Mouse (Mus musculus): ENCODE data around the gene Pld2. TPM values are rescaled to one million over a fixed set of nuclear protein-coding genes. Genes with fewer than 3 reads are reported as not detected.
"Not testable (repeated sequence)": the region's sequence is repeated elsewhere in the genome, so short reads cannot be mapped to it uniquely, and the experiment has no call there.

Pld2 gene
- total RNA-seq, 1 experiment from 2014 or later, result 5.1 TPM

- ATAC-seq (replicated peaks; ENCODE audit: insufficient number of reproducible peaks, low FRiP score, low TSS enrichment, poor library complexity, severe bottlenecking), result not testable (repeated sequence)
Measured at GRCm38 (mm10) chr11:70523306-70523989, 16.4 kb upstream of the Pld2 start.

- no peak for ATAC-seq (replicated peaks; ENCODE audit: insufficient number of reproducible peaks, low FRiP score, low TSS enrichment, poor library complexity, severe bottlenecking)
Measured at GRCm38 (mm10) chr11:70524782-70525181, 15.1 kb upstream of the Pld2 start.

DNA sequence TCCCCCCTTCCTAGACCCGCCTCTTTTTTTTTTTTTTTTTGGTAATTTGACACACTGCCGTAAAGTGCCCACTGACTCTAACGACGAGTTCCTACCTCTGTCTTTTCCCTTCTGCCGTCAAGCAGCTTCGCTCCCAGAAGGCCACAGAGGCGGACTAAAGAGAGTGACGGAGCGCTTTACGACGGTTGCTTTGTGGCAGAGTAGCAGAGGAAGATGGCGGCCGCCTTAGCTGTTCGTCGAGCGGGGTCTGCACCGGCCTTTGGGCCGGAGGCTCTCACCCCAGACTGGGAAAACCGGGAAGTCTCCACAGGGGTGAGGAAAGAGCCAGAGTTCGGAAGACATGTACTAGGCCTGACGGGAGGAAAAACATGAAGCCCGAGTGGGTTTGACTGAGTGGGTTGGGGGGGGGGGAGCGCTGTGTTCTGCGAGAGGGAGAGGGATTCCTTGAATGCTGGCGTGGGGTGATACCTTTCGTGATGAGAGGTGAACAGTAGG, 14.6 kb upstream of the Pld2 start, which contains the start of gene Psmb6:
TSS of gene Psmb6 (plus strand) at position 184 of the 495 bp plus-strand sequence.
- ATAC-seq (replicated peaks; ENCODE audit: insufficient number of reproducible peaks, low FRiP score, low TSS enrichment, poor library complexity, severe bottlenecking), result peak; percentile 99

GRCm38 (mm10) chr11:70525726-70526125, 14.1 kb upstream of the Pld2 start:
- ATAC-seq (replicated peaks; ENCODE audit: insufficient number of reproducible peaks, low FRiP score, low TSS enrichment, poor library complexity, severe bottlenecking), result no peak

DNA sequence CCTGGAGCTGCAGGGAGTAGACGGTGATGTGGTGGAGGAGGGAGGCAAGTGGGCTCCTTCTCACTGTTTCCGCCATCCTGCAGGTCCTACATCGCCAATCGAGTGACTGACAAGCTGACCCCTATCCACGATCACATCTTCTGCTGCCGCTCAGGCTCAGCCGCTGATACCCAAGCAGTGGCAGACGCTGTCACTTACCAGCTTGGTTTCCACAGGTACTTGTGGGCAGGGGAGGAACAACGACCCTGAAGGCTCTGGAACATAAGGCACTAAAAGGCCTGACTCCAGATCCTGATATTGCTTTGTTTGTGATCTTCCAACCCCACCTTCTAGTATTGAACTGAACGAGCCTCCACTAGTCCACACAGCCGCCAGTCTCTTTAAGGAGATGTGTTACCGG, 13.7 kb upstream of the Pld2 start:
- ATAC-seq (replicated peaks; ENCODE audit: insufficient number of reproducible peaks, low FRiP score, low TSS enrichment, poor library complexity, severe bottlenecking), result no peak

- ATAC-seq (replicated peaks; ENCODE audit: insufficient number of reproducible peaks, low FRiP score, low TSS enrichment, poor library complexity, severe bottlenecking), result no peak
Measured at GRCm38 (mm10) chr11:70528610-70529009, 11.3 kb upstream of the Pld2 start.

DNA sequence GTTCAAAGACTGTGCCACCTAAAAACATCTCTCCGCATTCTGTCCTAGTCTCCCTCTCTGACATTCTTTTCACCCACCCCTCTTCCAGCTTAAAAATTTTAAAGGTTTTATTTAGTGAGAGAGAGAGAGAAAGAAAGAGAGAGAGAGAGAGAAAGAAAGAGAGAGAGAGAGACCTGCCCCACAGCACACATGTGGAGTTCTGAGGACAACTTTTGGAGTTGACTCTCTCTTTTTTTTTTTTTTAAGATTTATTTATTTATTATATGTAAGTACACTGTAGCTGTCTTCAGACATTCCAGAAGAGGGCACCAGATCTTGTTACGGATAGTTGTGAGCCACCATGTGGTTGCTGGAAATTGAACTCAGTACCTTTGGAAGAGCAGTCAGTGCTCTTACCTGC, 8.8 kb upstream of the Pld2 start:
- ATAC-seq (replicated peaks; ENCODE audit: insufficient number of reproducible peaks, low FRiP score, low TSS enrichment, poor library complexity, severe bottlenecking), result not testable (repeated sequence)

- ATAC-seq (replicated peaks; ENCODE audit: insufficient number of reproducible peaks, low FRiP score, low TSS enrichment, poor library complexity, severe bottlenecking), result no peak
Measured at GRCm38 (mm10) chr11:70532839-70533238, 7.0 kb upstream of the Pld2 start, which contains the start of gene Gm40193. Gene Gm40193, minus strand, starts transcription at chr11:70532939.

GRCm38 (mm10) chr11:70539423-70539822, 441 bp upstream of the Pld2 start:
- no peak for ATAC-seq (replicated peaks; ENCODE audit: insufficient number of reproducible peaks, low FRiP score, low TSS enrichment, poor library complexity, severe bottlenecking)

DNA sequence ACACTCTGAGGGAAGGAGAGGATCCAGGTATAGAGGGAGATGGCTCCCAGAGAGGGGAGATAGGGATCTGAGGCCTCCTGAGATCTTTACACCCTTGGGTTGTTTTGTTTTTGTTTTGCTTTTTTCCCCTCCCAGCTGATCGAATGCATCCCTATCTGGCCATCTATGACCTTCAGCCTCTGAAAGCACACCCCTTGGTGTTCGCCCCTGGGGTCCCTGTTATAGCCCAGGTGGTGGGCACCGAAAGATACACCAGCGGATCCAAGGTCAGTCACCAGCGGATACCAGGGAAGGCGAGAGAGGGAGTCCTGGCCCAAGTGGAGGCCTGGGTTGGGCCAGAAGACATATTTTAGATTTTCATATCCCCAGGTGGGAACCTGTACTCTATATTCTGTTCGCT, 1.1 kb downstream of the Pld2 start:
- ATAC-seq (replicated peaks; ENCODE audit: insufficient number of reproducible peaks, low FRiP score, low TSS enrichment, poor library complexity, severe bottlenecking), result no peak

DNA sequence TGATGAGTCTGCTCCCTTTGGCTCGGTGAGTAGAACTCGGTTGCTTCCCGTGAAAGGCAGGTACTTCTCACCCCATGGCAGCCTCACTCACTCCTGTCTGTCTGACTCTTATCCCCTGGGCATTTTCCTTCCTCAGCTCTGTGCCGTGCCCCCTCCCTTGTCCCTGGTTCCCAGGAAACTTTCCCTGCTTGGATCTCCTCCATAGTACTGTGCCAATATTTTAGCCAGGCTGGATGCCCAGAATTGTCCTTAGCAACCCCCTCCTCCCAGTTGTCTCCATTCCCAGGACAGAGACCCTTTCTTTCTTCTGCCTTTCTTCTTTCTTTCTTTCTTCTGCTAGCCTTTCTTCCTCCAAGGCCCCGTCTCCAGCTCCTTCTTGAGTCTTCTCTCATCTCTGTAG, 1.6 kb downstream of the Pld2 start:
- ATAC-seq (replicated peaks; ENCODE audit: insufficient number of reproducible peaks, low FRiP score, low TSS enrichment, poor library complexity, severe bottlenecking), result no peak

DNA sequence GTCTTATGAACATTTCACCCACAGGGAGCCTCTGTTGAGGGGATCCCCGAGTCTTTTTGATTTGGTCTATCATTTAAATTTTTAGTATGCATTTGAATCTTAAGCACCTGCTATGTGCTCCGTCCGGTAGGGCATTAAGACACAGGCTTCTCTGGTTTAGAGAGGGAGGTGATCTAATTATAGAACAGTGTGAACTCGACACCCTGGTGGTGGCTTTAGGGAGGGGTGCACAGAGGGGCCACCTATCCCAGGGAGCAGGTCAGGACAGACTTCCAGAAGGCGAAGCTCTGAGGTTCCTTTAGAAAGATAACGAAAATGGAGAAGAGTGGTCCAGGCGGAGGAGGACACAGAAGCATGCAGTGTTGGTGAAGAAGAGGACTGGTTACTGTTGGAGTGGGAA, 4.6 kb downstream of the Pld2 start:
- ATAC-seq (replicated peaks; ENCODE audit: insufficient number of reproducible peaks, low FRiP score, low TSS enrichment, poor library complexity, severe bottlenecking), result no peak

DNA sequence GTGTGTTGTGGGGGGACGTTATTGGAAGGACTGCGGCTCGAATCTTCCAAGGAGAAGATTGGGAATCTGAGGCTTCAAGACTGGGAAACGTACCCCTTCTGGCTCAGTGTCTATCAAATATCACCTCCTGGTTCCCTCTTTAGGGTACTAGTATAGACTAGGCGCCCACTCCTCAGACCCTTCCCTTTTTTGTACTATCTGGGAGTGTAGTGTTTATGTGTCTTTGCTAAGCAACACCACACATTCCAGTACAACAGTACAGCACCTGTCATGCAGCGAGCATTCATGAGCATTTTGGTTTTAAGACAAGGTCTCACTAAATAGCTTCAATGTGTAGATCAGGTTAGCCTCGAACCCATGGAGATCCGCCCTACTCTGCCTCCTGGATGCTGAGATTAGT, 11.7 kb downstream of the Pld2 start:
- ATAC-seq (replicated peaks; ENCODE audit: insufficient number of reproducible peaks, low FRiP score, low TSS enrichment, poor library complexity, severe bottlenecking), result no peak

- ATAC-seq (replicated peaks; ENCODE audit: insufficient number of reproducible peaks, low FRiP score, low TSS enrichment, poor library complexity, severe bottlenecking), result no peak
Measured at GRCm38 (mm10) chr11:70553940-70554339, 14.1 kb downstream of the Pld2 start.

DNA sequence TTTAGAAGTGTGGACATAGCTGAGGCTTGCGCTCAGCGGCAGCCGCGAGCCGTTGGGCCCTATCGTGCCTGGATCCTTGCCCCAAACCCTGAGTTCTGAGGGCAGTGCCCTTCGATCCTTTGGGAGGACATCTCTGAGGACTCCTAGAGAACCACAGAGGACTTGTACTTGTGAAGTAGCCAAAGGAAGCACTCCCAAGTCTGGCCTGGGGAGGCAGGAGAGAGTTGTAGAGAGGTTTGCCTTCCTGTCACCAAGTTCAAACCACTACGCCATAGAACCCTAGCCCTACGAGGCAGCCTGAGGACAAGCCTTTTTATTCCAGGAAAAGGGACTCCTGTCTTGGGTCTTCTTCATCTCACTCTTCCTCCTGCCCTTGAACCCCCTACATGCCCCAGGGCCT, 17.7 kb downstream of the Pld2 start:
- no peak for ATAC-seq (replicated peaks; ENCODE audit: insufficient number of reproducible peaks, low FRiP score, low TSS enrichment, poor library complexity, severe bottlenecking)

DNA sequence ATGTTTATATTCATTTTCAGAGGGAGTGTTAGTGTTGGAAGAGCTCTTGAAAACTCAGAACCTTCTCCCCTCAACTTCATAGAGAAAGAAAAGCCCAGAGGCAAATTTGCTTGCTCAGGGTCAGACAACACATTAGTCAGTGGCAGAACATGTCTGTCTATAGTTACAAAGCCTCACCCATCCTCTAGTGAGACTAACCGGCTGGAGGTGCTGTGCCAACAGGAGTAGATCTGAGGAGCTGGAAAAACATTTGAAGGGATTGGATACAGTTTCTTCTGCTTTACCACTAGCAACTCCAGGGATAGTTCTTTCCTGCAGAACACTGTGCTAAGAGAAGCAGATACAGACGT, 22.0 kb downstream of the Pld2 start:
- ATAC-seq (replicated peaks; ENCODE audit: insufficient number of reproducible peaks, low FRiP score, low TSS enrichment, poor library complexity, severe bottlenecking), result no peak

DNA sequence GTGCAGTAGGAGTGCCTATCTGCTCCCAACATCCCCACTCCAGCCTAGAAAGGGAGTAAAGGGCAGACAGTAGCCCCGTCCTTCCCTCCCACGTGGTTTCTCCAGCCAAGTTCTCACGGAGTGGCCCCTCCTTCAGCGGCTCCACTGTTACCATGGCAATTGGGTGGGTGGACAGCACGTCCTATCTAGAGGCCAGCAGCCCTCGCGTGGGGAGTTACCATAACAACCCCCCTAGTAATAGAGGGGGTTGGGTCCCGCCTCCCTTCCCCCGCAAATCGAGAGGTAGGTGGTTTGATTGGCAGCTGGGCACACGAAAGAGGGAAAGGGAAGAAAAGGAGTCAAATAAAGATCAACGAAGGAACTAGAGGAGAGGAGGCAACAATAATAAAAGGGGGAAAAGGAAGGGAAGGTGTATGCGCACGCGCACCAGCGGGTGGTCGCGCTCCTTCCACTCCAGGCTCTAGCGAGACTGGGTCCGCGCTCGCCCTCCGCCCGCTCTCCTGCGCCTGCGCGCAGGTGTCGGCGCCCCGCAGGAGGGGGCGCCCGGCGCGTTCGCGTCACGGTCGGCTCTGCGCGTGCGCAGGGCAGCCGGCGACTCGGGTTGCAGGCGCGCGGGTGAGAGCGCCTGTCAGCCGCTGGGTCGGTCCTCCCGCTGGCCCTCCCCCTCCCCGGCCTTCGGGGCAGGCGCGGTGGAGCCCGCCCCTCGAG, 22.6 kb downstream of the Pld2 start, which contains the start of gene Mink1:
TSS of gene Mink1 (plus strand) at position 595 of the 708 bp plus-strand sequence.
- peak; percentile 40 for ATAC-seq (replicated peaks; ENCODE audit: insufficient number of reproducible peaks, low FRiP score, low TSS enrichment, poor library complexity, severe bottlenecking)

DNA sequence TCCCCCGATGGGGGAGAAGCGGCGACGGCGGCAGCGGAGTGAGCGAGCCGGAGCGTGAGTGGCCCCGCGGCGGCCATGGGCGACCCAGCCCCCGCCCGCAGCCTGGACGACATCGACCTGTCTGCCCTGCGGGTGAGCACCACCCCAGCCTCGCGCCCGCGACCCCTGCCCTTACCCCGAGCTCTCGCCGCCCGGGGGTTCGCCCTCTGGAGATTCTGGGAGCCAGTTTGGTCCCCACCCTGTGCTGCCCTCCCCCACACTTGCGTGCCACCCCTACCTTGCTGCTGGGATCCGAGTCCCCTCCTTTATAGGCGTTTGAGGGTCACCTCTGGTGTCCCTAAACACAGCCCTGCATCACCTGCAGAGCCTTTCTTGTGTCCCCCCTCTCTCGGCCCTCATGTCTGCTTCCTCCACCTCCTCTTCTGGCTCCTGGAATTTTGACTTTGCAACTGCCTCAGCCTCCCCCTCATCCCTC, 23.2 kb downstream of the Pld2 start:
- no peak for ATAC-seq (replicated peaks; ENCODE audit: insufficient number of reproducible peaks, low FRiP score, low TSS enrichment, poor library complexity, severe bottlenecking)

DNA sequence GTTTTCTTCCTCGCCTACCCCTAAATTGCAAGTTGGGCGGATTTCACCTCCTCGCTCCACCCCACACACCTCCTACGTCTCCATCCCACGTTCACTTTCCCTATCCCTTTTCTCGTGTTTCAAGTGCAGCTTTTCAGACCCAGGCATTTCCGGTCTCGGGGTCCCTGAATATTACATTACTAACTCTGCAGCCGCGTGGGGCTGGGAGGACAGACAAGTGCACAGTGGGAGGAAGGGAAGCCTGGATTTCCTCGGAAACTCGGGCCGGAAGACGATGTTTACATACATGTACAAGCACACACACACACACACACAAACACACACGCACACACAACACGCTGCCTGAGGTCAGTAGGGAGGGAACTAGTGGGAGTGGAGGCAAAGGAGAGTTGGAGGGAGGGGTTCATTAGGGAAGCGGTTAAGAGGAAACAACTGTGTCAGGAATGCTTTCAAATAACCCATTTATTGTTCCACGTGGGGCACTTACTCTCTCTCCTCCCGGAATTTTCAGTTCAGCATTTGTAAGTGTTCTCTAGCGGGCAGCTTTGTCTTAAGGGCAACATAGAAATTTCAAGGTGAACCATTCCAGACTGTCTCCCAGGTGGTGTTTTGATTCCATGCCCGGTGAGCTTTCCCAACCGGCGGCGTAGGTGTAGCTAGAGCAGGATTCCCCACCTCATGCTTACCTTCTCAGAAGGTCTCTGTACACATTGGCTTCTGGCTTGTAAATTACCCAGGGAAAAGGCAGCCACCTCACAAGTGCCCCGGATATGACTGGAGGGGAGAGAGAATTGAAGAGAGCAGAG, 23.8 kb downstream of the Pld2 start:
- ATAC-seq (replicated peaks; ENCODE audit: insufficient number of reproducible peaks, low FRiP score, low TSS enrichment, poor library complexity, severe bottlenecking), result 0 out of 2 replicates have a peak, but pooled peaks have one; percentile 28

All from monocyte, adult 5-6 weeks (primary cell).